Mouse (Mus musculus) heart, embryonic 16.5 days (tissue): ENCODE measurements around the gene Gm2012. TPM values are rescaled to one million over a fixed set of nuclear protein-coding genes. Genes with fewer than 3 reads are reported as not detected.
"Not testable (repeated sequence)": the region's sequence is repeated elsewhere in the genome, so short reads cannot be mapped to it uniquely, and the experiment has no call there.

Experiments used
- ATAC-seq: fragments of 200-750 bp; cut with Nextera tagmentation; replicated peaks from 2 replicates; pipeline ENCODE4 v1.8.0; 2017; ENCODE audit warnings: moderate number of reproducible peaks; ENCODE audit not compliant: insufficient read depth, low FRiP score; ENCODE audit errors: extremely low read depth
- H3K27ac ChIP-seq: fragments of 300-500 bp; sonication (generic); 2 replicates; pipeline ENCODE4 v1.5.1; 2014; ENCODE audit warnings: mild to moderate bottlenecking, low read length, control low read depth, moderate library complexity
- H3K27me3 ChIP-seq: fragments of 300-500 bp; sonication (generic); 2 replicates; pipeline ENCODE4 v1.6.1; 2014; ENCODE audit warnings: low read length, mixed read lengths; ENCODE audit not compliant: control insufficient read depth, insufficient read depth
- H3K36me3 ChIP-seq: fragments of 300-500 bp; sonication (generic); 2 replicates; pipeline ENCODE4 v1.6.1; 2014; ENCODE audit not compliant: control insufficient read depth, insufficient read depth
- H3K4me1 ChIP-seq: fragments of 300-500 bp; sonication (generic); 2 replicates; pipeline ENCODE4 v1.6.1; 2014; ENCODE audit warnings: low read length, mixed read lengths; ENCODE audit not compliant: control insufficient read depth, insufficient read depth
- H3K4me2 ChIP-seq: fragments of 300-500 bp; sonication (generic); 2 replicates; pipeline ENCODE4 v1.6.1; 2014; ENCODE audit warnings: low read depth, mild to moderate bottlenecking, control low read depth, low read length
- H3K4me3 ChIP-seq: fragments of 300-500 bp; sonication (generic); 2 replicates; pipeline ENCODE4 v1.5.1; 2014; ENCODE audit warnings: mild to moderate bottlenecking, control low read depth, low read length
- H3K9ac ChIP-seq: fragments of 300-500 bp; sonication (generic); 2 replicates; pipeline ENCODE4 v1.6.1; 2014; ENCODE audit warnings: low read length, control low read depth
- H3K9me3 ChIP-seq: fragments of 300-500 bp; sonication (generic); replicated peaks from 2 replicates; pipeline ENCODE4 v1.6.1; 2016; ENCODE audit warnings: low read length; ENCODE audit not compliant: control insufficient read depth
- WGBS: fragments of 180-500 bp; shearing (Covaris S2); extraction: QIAGEN DNeasy Blood & Tissue Kit; methylation state at CpG from one replicate; pipeline ENCODE4 v1.1.7; 2014; 5-methylcytosine and 5-hydroxymethylcytosine counted together
- microRNA-seq: library from miRNA; unstranded; fragments of <30 nt; microRNA quantifications from one replicate; pipeline ENCODE4, GENCODE M21; 2017
- polyA plus RNA-seq: library from polyadenylated mRNA; unstranded; fragments of >200 nt; fragmentation: Nextera tagmentation; extraction: Ambion mirVana; gene quantifications from 2 replicates; pipeline ENCODE4 v1.2.1, GENCODE M21; 2015

Gm2012 gene
- not detected in 2 replicates for polyA plus RNA-seq

GRCm38 (mm10) chrX:26231255-26231654 lies at the start of gene Gm2012:
Gene Gm2012 (minus strand): TSS chrX:26231355.
- H3K9ac ChIP-seq, H3K36me3 ChIP-seq, H3K4me1 ChIP-seq, ATAC-seq, H3K4me2 ChIP-seq, H3K27ac ChIP-seq, H3K4me3 ChIP-seq, H3K27me3 ChIP-seq, H3K9me3 ChIP-seq: not testable (repeated sequence)
- WGBS, result 100% methylated on average over 1 of the region's 5 CpGs

GRCm38 (mm10) chrX:26159146-26159545 lies 72.0 kb downstream of the Gm2012 start:
- ATAC-seq, H3K27ac ChIP-seq, H3K9me3 ChIP-seq, H3K4me2 ChIP-seq, H3K9ac ChIP-seq, H3K36me3 ChIP-seq, H3K27me3 ChIP-seq, H3K4me1 ChIP-seq, H3K4me3 ChIP-seq: not testable (repeated sequence)
- WGBS, result 71% methylated on average over 12 of the region's 12 CpGs

Small RNA genes lying within 50 kb of the gene (microRNA-seq; reads per million reads assigned to microRNA genes)
- not detected for gene Gm26302

Other genes starting within 250 kb of the Gm2012 start
- gene Gm5168, start 180.3 kb downstream of the Gm2012 start, polyA plus RNA-seq, result not detected in 2 replicates
- not detected in 2 replicates for gene Gm2030, start 78.7 kb upstream of the Gm2012 start, polyA plus RNA-seq